Mouse (Mus musculus) left cerebral cortex, postnatal 10 days (tissue): ENCODE data around the gene Hax1. TPM values are rescaled to one million over a fixed set of nuclear protein-coding genes. Genes with fewer than 3 reads are reported as not detected.

ENCODE experiments used
- DNase-seq, 2 experiments: peaks; one replicate each; pipeline ENCODE4 v3.0.0; 2021 to 2022; ENCODE audit warnings: low spot score in 2 of 2, mixed read lengths in 1 of 2; ENCODE audit errors: extremely low spot score in 1 of 2
- intact Hi-C: fragments of 180-260 bp; cut with DNase I; formaldehyde crosslinking; loops from one replicate; pipeline ENCODE4 v1.15.1; 2025
- microRNA-seq: library from miRNA; unstranded; fragments of <30 nt; microRNA quantifications from one replicate; pipeline ENCODE4 v1.2.0, GENCODE M21; 2022
- total RNA-seq, 2 experiments: library from RNA; stranded (reverse); gene quantifications; 2 replicates each; pipeline ENCODE4 v1.2.3; 2021

The Hax1 gene
- total RNA-seq, 2 experiments from 2014 or later, result 53.4 to 60.2 TPM

DNA sequence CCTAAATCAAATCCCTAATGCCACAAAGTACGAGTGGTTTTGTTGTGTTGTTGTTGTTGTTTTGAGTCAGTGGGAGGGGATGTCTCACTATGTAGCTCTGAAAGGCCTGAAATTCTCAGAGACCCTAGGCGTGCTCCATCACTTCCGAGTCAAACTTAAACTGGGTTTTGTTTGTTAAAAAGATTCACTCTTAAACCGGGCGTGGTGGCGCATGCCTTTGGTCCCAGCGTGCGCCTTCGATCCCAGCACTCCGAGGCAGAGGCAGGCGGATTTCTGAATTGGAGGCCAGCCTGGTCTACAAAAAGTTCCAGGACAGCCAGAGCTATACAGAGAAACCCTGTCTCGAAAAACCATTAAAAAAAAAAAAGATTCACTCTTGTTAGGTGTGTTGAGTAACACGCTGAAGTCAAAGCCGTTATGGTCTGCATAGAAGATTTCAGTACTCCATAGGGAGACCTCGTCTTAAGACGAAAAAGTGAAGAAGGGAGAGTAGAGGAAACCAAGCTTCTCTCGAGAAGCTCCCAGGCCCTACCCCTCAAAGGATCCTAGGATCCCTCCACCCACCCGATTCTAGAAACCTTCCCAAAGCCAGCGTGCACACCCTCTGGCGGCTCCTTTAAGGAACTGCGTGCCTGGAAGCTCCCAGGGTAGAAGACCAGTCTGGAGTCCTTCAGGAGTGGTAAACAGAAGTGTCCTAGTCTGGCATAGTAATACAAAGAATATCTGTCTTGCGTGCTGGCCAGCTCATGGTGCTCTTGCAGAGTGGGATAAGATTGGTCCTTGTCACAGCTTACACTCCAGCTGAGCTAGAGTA, 34.4 kb downstream of the Hax1 start:
- intact Hi-C loops, result loop anchor here (5.0 kb wide), 2 partner anchors 33 to 113 kb away; partner anchors contain the start of gene Hax1
- DNase-seq, result peak; percentile 49 to 80

DNA sequence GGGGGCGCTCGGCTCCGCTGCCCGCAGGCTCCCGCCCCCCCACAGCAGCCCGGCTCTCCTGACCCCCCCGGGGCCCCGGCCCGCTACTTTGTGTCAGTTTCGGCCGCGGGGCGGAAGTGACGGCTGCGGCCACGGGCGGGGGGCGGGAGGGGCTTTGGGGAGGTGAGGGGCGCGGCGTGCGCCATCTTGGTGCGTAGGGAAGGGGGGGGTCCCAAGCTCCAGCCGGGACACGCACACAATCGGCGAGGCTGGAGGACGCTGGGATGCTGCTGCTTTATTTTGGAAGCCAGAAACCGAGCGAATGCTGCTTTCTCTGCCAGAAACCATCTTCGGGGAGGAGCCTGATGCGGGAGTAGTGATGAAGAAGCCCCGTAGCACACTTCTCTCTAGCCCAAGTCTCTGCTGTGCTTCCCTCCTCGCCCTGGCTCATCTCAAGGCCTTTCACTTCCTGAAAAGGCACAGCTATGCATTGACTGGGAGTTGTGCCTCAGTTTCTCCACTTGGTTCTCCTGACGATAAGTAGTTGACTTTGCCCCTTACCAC, 35.3 kb downstream of the Hax1 start, which contains the start of gene Atp8b2:
TSS of gene Atp8b2 (minus strand) at position 288 of the 543 bp plus-strand sequence.
- peak; percentile 68 to 85 for DNase-seq
- intact Hi-C loops, result loop anchor here (5.0 kb wide), 2 partner anchors 34 to 114 kb away; partner anchors contain the start of gene Hax1

DNA sequence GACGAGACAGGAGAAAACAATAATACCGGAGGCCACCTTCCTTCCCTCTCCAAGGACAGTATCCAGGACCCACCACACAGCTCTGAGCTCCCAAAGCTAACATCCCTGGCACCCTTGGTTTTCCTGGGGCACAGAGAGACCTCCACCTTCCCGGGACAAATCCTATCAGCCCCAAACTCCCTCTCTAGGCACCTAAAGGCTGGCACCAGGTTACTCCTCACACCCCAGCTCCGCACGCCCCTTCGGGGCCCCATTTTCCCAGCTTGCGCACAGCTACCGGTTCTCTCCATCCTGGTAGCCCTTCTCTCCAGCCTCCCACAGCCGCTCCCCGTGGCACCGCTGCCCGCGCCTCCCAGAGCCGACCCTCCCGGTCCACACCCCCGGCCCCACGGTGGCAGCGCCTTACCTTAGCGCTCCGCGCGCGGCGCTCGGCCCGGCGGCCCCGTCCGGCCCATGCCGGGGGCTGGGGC, 35.8 kb downstream of the Hax1 start:
- intact Hi-C loops, result loop anchor here (5.0 kb wide), 2 partner anchors 35 to 115 kb away; partner anchors contain the start of gene Hax1
- DNase-seq, result no peak

DNA sequence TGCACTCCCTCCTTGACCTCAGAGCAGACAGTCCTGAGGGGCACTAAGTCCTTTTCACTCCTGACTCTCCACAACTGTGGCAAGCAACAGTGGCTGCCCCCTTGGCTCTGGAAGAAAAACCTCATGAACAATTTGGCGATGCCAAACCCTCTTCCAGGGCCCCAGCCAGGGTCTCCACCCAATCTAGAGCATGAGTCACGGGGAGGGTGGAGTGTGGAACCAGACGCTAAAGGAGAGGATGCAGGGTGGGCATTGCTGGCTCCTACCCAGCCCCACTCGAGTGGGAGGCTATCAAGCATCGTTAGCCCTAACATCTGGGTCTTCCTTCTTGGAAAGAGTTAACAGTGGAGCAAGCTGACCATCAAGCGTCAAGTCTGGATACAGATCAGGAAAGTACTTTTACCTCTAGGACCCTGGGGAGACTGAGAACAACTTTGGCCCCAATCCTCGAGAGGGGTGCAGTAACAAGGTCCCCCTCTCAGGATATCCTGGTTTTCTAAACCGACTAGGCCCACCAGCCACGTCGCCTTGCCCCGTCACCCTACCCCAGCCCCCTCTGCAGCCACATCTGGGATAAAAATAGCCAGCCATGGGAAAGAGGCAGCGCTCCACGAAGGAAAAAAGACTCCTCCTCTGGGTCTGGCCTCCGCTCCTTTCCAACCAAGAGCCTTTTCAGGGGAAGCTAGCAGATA, 36.4 kb downstream of the Hax1 start:
- DNase-seq, result peak in 1 of 2 experiments; percentile 66
- intact Hi-C loops, result loop anchor here (5.0 kb wide), 2 partner anchors 35 to 115 kb away; partner anchors contain the start of gene Hax1

DNA sequence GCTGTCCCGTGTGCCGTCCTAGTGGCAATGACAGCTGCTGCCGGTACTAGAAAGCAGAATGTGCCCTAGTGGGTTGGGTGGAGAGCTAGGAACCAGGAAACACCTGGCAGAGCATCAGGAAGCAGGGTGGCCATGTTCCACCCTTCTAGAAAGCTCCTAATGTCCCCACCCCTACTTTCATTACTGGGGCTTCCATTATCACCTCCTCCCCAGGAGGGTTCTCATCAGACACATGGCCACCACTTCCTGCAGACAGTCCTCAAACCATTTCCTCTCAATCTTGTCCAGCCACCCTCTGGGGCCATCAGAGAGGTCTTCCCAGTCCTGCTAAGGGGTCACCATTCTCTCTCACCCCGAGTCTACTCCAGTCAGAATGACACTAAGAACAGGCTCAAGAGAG, 37.1 kb downstream of the Hax1 start:
- no peak for DNase-seq
- intact Hi-C loops, result loop anchor here (5.0 kb wide), 2 partner anchors 36 to 116 kb away; partner anchors contain the start of gene Hax1

DNA sequence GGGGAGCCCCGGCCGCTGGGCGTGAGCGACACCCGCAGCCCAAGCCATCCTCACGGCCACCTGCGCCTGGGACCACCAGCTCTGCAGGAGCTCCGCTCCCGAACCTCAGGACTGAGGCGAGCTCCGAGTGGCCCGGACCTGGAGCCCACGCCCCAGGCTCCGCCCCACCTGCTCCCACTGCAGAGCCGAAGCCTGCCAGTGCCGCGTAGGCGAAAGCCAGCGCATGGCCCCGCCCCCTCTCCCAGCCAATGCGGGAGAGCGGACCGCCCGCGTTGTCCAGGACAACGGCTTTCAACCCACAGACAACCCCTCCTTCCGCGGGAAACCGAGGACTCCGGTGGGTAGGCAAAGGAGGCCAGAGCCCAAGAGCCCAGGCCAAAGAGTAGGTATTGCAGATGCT, 38.1 kb downstream of the Hax1 start:
- DNase-seq, result peak; percentile 93 to 97
- intact Hi-C loops, result loop anchor here (5.0 kb wide), 2 partner anchors 37 to 117 kb away; partner anchors contain the start of gene Hax1

DNA sequence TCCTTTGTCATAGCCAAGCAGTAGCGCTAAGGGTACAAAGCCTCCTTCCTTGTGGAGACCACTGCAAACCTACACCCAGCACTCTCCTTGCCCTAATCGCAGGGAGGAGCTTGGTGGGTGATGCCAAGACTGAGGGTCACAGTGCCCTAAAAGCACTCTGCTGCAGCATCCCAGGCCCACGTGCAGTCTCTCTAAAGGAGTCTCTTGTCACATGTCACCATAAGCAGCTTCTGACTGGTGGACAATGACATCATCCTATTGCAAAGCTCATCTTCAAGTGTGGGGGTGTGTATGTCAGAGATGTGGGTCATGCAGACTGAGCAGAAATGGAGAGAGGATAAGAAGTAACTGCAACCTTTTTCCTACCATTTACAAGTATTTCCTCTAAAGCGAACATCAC, 39.1 kb downstream of the Hax1 start:
- DNase-seq, result peak; percentile 51 to 63
- intact Hi-C loops, result no loop called here

DNA sequence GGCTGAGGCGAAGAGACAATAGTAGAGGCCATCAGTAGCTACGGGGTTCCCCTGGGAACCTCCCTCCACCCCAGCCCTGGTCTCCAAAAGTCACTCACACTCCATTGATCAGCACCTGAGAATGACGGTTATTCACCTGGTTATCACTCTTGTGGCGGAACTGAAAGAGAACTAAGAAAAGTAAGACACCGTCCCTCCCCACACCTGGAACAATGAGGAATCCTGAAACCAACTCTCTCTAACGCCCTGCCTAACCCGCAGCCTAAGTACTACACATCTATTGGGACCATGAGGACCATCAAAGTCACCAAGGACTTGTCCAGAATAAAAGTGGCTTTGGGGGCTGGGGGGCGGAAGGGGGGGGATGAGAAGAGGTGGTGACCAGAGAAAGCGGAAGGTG, 40.7 kb downstream of the Hax1 start:
- intact Hi-C loops, result no loop called here
- no peak for DNase-seq

DNA sequence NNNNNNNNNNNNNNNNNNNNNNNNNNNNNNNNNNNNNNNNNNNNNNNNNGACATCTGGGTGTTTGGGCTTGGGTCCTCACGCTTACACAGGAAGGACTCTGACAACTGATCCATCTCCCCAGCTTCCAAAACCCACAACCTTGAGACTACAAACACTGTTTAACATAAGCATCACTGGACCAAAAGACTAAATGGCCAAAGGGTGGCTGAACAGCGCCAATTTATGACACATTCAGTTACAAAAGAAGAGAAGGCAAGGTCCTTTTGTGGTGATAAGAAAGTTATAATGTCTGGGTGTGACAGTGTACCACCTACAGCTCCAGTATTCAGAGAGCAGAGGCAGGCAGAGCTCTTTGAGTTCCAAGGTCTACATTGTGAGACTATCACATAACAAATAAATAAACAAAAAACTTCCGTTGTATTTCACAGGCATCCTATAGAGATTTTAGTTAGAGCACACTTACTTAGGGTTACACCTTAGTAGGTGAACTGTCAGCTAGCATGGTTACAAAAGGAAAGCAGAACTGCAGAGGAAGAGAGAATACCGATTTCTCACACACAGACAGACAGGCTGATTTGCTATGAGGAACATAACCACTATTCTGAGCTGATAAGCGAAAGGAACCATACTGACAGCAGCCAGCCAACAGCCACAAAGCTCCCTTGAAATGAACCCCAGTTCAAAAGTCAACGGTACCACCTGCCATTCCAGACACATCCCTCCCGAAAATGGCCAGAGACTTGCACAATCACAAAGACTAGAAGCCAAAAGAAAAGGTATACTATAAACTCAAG, 42.2 kb downstream of the Hax1 start:
- no peak for DNase-seq
- intact Hi-C loops, result no loop called here

DNA sequence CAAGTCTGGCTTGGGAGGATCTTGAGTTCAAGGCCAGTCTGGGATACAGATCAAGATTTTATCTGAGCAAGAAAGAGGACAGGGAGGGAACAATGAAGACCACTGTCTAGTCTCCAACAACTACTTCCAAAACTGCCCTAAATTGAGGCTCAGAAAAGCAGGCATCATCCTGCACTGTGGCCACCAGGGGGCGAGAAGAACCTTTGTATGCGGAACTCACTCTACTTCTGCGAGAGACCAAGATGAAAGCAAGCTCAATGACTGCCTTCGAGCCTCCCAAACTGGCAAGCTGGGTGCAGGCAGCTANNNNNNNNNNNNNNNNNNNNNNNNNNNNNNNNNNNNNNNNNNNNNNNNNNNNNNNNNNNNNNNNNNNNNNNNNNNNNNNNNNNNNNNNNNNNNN, 45.2 kb downstream of the Hax1 start:
- peak; percentile 75 to 82 for DNase-seq
- intact Hi-C loops, result no loop called here

DNA sequence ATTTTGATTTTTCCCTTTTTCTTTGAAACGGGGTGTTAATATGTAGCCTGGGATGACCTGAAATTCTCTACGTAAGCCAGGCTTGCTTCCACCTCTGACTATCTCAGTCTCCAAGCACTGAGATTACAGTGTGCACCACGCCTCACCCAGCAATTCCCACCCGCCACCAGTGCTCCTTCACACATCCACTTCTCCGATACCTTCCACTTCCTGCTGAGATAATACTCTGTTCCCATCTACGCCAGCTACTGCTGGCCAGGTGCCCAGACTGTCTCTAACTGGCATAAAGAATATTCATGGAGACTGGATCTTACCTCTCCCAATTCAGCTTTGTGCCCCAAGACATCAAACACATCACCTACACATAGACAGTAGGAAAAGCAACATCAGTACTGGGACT, 49.9 kb downstream of the Hax1 start:
- intact Hi-C loops, result no loop called here
- DNase-seq, result peak; percentile 33 to 56

DNA sequence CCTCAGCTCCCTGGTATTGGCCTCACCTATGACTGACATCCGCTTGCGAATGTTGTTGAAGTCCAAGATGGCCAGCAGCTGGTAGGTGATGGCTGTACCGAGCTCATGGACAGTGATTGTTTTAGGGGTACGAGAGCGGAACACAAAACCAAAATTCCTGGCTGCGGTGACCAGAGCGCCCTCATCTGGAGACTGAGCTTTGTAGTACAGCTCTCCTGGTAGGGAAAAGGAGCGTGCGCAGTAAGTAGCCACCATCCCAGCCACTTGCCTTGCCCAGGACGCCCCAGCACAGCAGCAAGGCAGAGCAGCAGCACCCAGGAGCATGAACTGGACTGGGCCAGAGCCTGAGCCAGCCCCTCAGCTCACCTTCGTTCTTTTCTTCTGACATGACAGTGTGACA, 50.6 kb downstream of the Hax1 start:
- DNase-seq, result no peak
- intact Hi-C loops, result no loop called here

Small RNAs within 50 kb of the gene (microRNA-seq; reads per million reads assigned to microRNA genes)
- 0.86 reads per million for gene Mir7669

Other genes with a start within 250 kb of the Hax1 start
- 10 to 100 TPM; 26.0 to 26.9 TPM for gene Chrnb2, start 234.1 kb downstream of the Hax1 start, total RNA-seq
- gene Ube2q1, start 225.2 kb downstream of the Hax1 start, total RNA-seq, result 10 to 100 TPM; 76.2 to 79.4 TPM
- gene She, start 167.4 kb downstream of the Hax1 start, total RNA-seq, result 1 to 10 TPM; 3.1 to 3.3 TPM
- 1 to 10 TPM; 4.1 to 4.4 TPM for gene Il6ra, start 85.6 kb downstream of the Hax1 start, total RNA-seq
- 10 to 100 TPM; 77.0 to 88.7 TPM for gene Atp8b2, start 35.3 kb downstream of the Hax1 start, total RNA-seq
- gene 4933434E20Rik, start 52.9 kb upstream of the Hax1 start, total RNA-seq, result 10 to 100 TPM; 76.1 to 76.6 TPM
- 100 to 1,000 TPM; 189 to 202 TPM for gene Ubap2l, start 53.8 kb upstream of the Hax1 start, total RNA-seq
- 100 to 1,000 TPM; 259 to 260 TPM for gene Tpm3, start 73.9 kb upstream of the Hax1 start, total RNA-seq
- gene Nup210l, start 105.4 kb upstream of the Hax1 start, total RNA-seq, result under 1 TPM; 0.56 to 0.59 TPM
- 100 to 1,000 TPM; 817 to 845 TPM for gene Rps27, start 214.9 kb upstream of the Hax1 start, total RNA-seq
- gene Rab13, start 214.9 kb upstream of the Hax1 start, total RNA-seq, result 1 to 10 TPM; 6.5 to 7.0 TPM
- 10 to 100 TPM; 43.7 to 44.4 TPM for gene Jtb, start 232.8 kb upstream of the Hax1 start, total RNA-seq
- under 1 TPM in 1 of 2 experiments, not detected in 1; 0.24 TPM for gene Creb3l4, start 244.7 kb upstream of the Hax1 start, total RNA-seq
- gene Slc39a1, start 249.4 kb upstream of the Hax1 start, total RNA-seq, result 10 to 100 TPM; 47.7 to 49.0 TPM